Mouse (Mus musculus) CD4-positive helper T cell, adult 2 months (primary cell): Measurements from ENCODE around the gene Adgrg4.
A peak's percentile ranks its signal among the peaks of the same experiment; 100 is the strongest.

Experiments
- DNase-seq: peaks from one replicate; pipeline ENCODE4 v3.0.0-alpha.2; 2012; ENCODE audit warnings: low read depth, missing footprints, low spot score

Gene Adgrg4

DNA sequence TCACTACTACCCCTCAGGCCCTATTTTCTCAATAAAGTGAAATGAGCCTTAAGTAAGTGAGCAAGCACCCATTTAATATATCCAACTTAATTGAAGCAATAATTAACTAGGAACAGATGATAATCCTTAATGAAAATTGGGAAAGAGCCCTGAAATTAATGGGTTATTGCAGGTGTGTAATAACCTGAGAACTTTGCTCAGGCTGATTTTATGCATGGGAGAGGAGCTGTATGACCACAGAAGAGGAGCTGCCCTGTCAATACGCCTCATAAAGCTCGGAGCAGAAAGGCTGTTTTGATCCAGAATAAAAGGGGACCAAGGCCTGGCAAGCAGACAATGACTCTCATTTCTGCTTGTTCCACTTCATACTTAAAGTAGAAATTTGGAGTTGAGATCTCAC is at the start of gene Adgrg4:
TSS of gene Adgrg4 (plus strand) at position 301 of the 400 bp plus-strand sequence.
- DNase-seq = no peak

DNA sequence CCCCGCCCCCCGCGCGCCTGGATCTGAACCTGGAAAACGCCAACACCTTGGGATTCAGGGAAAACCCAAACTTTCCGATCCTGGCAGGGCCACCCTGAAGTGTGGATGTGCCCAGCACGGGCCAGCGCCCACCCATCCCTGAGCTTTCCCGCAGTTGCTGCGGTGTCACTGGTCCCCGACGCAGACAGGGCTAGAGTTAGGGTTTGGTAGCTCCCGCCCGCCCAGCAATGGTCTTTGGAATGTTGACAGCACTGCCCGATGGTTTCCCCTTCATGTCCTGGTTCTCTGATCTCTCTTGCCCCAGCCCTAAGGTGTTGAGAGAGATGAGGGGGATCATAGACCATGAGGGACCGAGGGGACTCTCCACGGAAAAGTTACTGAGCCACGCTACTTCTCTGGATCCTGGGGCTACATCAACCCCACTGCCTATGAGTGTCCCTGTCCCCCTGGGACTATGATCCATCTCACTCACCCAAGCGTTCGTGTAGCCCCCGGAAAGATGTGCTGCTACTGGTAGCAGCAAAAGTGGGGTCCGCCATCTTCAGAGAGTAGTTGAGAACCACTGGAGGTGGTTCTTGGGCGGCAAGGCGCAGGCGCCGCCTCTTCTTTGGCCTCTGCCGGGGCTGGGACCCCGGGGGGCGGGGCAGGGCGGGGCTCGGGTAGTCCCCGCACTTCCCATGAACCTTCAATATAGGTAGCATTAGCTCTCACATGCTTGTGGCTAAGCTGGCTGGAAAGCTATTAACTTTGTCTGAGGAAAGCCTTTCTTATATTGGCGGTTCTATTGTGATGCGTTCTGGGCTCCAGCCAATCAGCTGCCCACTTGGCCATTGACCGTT is 48.0 kb upstream of the Adgrg4 start, which contains the start of gene Map7d3:
TSS of gene Map7d3 (minus strand) at position 562 of the 839 bp plus-strand sequence.
- no peak for DNase-seq

DNA sequence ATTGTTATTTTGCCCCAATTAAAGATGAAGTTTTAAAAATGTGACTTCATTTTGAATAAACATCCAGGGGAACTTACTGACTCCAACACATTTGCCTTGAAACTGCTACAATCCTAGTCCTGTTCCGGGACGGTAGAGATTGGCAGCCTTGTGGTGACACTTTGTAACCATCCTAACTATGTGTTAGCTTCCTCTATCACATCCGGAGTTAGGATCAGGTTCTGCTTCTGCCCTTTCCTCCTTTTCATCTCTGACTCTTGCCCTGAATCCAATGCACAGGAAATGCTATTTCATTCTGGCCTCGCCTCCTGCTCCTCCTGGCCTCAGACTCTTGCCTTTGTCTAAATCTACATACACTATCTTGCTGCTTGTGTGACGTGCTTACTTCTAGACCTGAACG is 42.5 kb upstream of the Adgrg4 start:
- no peak for DNase-seq

DNA sequence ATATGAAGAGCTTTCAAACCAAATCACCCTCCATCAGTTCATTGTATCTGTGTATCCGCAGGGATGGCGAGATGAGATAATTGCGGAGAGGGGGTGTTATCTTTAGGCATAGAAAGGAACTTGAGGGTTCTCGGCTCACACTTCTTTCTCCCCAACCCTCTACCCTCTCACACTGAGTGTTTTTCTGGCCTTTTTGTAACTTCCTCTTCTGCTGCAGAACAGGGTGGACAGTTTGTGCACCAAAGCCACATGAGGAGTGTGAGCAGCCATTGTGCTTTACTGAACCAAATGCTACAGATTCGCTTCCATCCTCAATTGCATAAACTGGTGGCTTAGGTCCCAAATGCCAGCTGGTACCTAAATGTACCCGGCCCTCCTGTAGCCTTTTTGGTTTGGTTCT is 34.1 kb upstream of the Adgrg4 start:
- no peak for DNase-seq

DNA sequence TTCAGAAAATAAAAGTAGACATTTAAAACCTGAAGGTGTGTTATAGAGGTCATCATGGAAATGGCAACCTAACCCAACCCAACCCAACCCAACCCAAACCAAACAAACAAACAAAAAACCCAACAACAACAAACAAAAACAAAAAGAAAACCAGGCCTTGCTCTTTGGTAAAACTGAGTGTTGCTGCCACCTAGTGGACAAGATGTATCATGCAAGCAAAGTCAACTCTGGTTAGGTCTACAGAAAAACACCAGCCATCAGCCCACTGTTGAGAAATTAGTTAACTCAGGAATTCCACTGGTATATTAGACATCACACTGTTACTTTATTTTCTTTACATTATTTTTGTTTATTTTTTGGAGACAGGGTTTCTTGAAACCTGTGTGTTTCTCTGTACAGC is 30.6 kb upstream of the Adgrg4 start:
- peak; percentile 5 for DNase-seq

DNA sequence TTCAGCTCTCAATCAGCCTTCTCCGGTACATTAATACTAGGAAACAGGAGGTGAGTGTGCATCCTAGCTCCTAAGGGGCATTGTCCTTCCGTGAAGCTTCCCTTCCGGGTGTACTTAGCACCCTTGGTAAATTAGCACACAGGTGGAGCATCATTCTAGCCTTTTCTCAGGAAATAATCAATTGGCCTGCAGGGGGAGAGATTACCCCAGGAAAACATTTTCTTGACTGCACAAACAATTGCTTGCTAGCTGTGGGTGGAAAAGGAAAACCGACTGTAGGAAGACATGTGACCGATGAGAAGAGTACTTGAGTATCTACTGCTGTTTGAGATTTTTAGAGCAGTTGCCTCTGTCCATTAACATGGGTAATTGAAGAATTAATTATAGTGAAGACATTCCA is 28.7 kb upstream of the Adgrg4 start:
- no peak for DNase-seq

DNA sequence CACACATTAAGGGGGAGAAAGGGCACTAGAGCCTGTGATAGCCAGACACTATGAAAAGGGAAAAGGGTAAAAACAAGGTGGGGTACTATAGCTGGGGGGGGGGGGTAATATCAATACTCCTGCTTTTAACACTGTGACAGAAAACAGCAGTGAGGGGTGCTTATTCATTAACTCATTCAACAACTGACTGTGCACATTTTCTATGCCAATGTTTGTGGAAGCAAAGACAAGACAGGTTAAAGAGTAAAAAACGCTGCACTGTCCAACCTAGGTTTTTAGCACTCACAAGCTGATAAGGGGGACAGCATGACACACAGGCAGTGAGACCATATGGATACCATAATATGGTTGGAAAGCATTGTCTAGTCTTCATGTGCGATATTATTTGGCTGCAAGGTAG is 142.9 kb downstream of the Adgrg4 start:
- no peak for DNase-seq

DNA sequence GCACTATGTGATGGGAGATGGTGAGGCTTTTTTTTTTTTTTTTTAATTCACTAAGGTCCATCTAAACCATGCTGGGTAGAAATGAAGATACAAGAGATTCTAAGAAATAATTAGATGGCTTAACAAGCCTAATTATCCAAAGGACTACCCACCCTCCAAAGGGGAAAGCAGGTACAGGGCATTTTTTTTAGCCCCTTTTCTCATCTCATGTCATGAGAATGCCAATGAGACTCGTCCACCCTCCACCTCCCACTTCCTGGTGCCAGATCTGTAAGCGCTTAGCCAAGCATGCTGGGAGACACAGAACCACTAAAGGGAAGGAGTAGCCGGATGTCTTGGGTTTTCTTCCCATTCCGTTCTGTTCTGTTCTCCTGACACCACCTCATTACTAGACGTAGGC is 172.8 kb downstream of the Adgrg4 start, which contains the start of gene Brs3:
TSS of gene Brs3 (plus strand) at position 301 of the 400 bp plus-strand sequence.
- DNase-seq = no peak

DNA sequence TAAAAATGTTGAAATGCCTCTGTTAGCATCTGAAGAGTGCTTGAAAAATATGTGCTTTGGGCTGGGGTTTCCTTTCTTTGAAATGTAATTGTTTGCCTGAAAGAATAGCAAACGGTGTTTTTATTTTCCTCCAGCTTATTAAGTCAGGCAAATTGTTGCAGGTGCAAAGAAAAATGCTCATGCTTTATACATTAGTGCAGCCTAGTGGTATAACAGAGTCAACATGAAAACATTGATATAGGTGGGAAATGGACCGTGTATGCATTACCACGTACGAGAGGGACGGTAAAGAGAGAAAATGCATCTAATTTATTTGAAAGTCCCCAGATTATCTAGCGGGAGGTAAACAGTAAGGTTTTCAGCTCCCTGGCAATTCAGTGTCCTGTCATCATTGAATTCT is 173.9 kb downstream of the Adgrg4 start:
- DNase-seq = no peak
